Mouse (Mus musculus): ENCODE measurements around the gene Gas7. TPM values are rescaled to one million over a fixed set of nuclear protein-coding genes. Genes with fewer than 3 reads are reported as not detected.

Gas7 gene
- polyA plus RNA-seq, 1 experiment from 2014 or later: 10.2 TPM

- no peak overlapping the region for H3K4me2 ChIP-seq (ENCODE audit: low read length)
Measured at GRCm38 (mm10) chr11:67524731-67525130, 69.5 kb downstream of the Gas7 start.

DNA sequence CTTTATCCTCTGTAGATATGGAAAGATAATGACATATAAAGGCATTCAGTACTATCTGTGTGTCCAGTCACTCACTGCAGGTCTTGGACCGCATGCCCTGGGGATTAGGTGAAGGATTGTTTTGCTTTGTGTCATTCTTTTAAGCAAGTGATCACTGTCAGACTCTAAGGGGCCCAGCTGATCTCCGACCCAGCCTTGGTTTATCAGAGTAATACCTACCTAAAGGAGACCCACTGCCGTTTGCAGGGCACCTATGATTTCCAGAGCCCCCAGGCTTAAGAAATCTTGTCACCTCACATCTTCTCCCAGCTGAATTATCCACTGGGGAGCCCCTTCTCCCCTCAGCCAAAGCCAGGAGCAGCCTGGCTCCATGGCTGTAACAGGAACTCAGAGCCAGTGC is 70.6 kb downstream of the Gas7 start:
- Histone ChIP-seq H3K4me1 (replicated peaks; ENCODE audit: insufficient read depth, low read length) (peaks cover 16% of the 10 kb centered on the region), H3K4me3 (replicated peaks; ENCODE audit: low read depth, low read length) (no peak overlapping the region), H3K27me3 (ENCODE audit: insufficient read depth, low read length) (no peaks in the 10 kb centered on the region), H3K27ac (no peak overlapping the region), H3K9ac (ENCODE audit: low read depth, low read length) (no peak overlapping the region), H3K36me3 (ENCODE audit: insufficient read depth, low read length) (no peaks in the 10 kb centered on the region), H3K4me2 (ENCODE audit: low read length) (no peak overlapping the region), H3K9me3 (replicated peaks; ENCODE audit: low read length) (no peaks in the 10 kb centered on the region)
- 69% methylated on average over 3 of the region's 3 CpGs for WGBS
- ATAC-seq (replicated peaks; ENCODE audit: low FRiP score, low read depth) (no peak), DNase-seq (ENCODE audit: low spot score) (no peak)
- TF ChIP-seq CTCF (IDR thresholded peaks at IDR 0.05; ENCODE audit: low read depth): no peak

More at GRCm38 (mm10) chr11:67524731-67525130, 69.5 kb downstream of the Gas7 start:
- Histone ChIP-seq H3K27me3 (ENCODE audit: insufficient read depth, low read length) (no peaks in the 10 kb centered on the region), H3K9me3 (replicated peaks; ENCODE audit: low read length) (no peaks in the 10 kb centered on the region), H3K9ac (ENCODE audit: low read depth, low read length) (no peak overlapping the region), H3K4me1 (replicated peaks; ENCODE audit: insufficient read depth, low read length) (peaks cover 16% of the 10 kb centered on the region), H3K36me3 (ENCODE audit: insufficient read depth, low read length) (no peaks in the 10 kb centered on the region), H3K4me3 (replicated peaks; ENCODE audit: low read depth, low read length) (no peak overlapping the region), H3K27ac (no peak overlapping the region)
- no peak for TF ChIP-seq CTCF (IDR thresholded peaks at IDR 0.05; ENCODE audit: low read depth)
- WGBS: 55% methylated on average over 2 of the region's 2 CpGs
- DNase-seq (ENCODE audit: low spot score) (no peak), ATAC-seq (replicated peaks; ENCODE audit: low FRiP score, low read depth) (no peak)

- ATAC-seq (replicated peaks; ENCODE audit: low FRiP score, low read depth) (peak; percentile 86), DNase-seq (ENCODE audit: low spot score) (peak; percentile 89)
- no peak overlapping the region for H3K9ac ChIP-seq (ENCODE audit: low read depth, low read length)
- 52% methylated on average over 12 of the region's 12 CpGs for WGBS
- peak; percentile 16; the same call in 1 of the 2 replicates for TF ChIP-seq CTCF (IDR thresholded peaks at IDR 0.05; ENCODE audit: low read depth)
- no peaks in the 10 kb centered on the region for H3K27me3 ChIP-seq (ENCODE audit: insufficient read depth, low read length)
- H3K9me3 ChIP-seq (replicated peaks; ENCODE audit: low read length): no peaks in the 10 kb centered on the region
- no peak overlapping the region for H3K4me3 ChIP-seq (replicated peaks; ENCODE audit: low read depth, low read length)
- H3K36me3 ChIP-seq (ENCODE audit: insufficient read depth, low read length): no peaks in the 10 kb centered on the region
- H3K4me2 ChIP-seq (ENCODE audit: low read length): no peak overlapping the region
- peak overlapping the region; percentile 38 for H3K27ac ChIP-seq
- H3K4me1 ChIP-seq (replicated peaks; ENCODE audit: insufficient read depth, low read length): peaks cover 16% of the 10 kb centered on the region
Measured at GRCm38 (mm10) chr11:67526621-67527545, 71.6 kb downstream of the Gas7 start.

- ATAC-seq (replicated peaks; ENCODE audit: low FRiP score, low read depth) (no peak), DNase-seq (ENCODE audit: low spot score) (no peak)
- WGBS: 59% methylated on average over 2 of the region's 2 CpGs
- no peak for TF ChIP-seq CTCF (IDR thresholded peaks at IDR 0.05; ENCODE audit: low read depth)
- H3K9me3 ChIP-seq (replicated peaks; ENCODE audit: low read length): no peaks in the 10 kb centered on the region
- H3K9ac ChIP-seq (ENCODE audit: low read depth, low read length): no peak overlapping the region
- no peak overlapping the region for H3K4me3 ChIP-seq (replicated peaks; ENCODE audit: low read depth, low read length)
- no peaks in the 10 kb centered on the region for H3K36me3 ChIP-seq (ENCODE audit: insufficient read depth, low read length)
- H3K4me1 ChIP-seq (replicated peaks; ENCODE audit: insufficient read depth, low read length): peaks cover 7% of the 10 kb centered on the region
- no peak overlapping the region for H3K4me2 ChIP-seq (ENCODE audit: low read length)
- no peak overlapping the region for H3K27ac ChIP-seq
- no peaks in the 10 kb centered on the region for H3K27me3 ChIP-seq (ENCODE audit: insufficient read depth, low read length)
Measured at GRCm38 (mm10) chr11:67531286-67531685, 76.0 kb downstream of the Gas7 start.

GRCm38 (mm10) chr11:67531926-67532565 is 76.8 kb downstream of the Gas7 start:
- TF ChIP-seq CTCF (IDR thresholded peaks at IDR 0.05; ENCODE audit: low read depth): no peak
- DNase-seq (ENCODE audit: low spot score) (no peak), ATAC-seq (replicated peaks; ENCODE audit: low FRiP score, low read depth) (no peak)
- no peak overlapping the region for H3K4me3 ChIP-seq (replicated peaks; ENCODE audit: low read depth, low read length)
- H3K9ac ChIP-seq (ENCODE audit: low read depth, low read length): no peak overlapping the region
- no peaks in the 10 kb centered on the region for H3K9me3 ChIP-seq (replicated peaks; ENCODE audit: low read length)
- no peaks in the 10 kb centered on the region for H3K27me3 ChIP-seq (ENCODE audit: insufficient read depth, low read length)
- peaks cover 1% of the 10 kb centered on the region; the same call in 1 of the 2 replicates for H3K4me1 ChIP-seq (replicated peaks; ENCODE audit: insufficient read depth, low read length)
- no peaks in the 10 kb centered on the region for H3K36me3 ChIP-seq (ENCODE audit: insufficient read depth, low read length)
- H3K27ac ChIP-seq: no peak overlapping the region
- H3K4me2 ChIP-seq (ENCODE audit: low read length): no peak overlapping the region
- 50% methylated on average over 6 of the region's 6 CpGs for WGBS

DNA sequence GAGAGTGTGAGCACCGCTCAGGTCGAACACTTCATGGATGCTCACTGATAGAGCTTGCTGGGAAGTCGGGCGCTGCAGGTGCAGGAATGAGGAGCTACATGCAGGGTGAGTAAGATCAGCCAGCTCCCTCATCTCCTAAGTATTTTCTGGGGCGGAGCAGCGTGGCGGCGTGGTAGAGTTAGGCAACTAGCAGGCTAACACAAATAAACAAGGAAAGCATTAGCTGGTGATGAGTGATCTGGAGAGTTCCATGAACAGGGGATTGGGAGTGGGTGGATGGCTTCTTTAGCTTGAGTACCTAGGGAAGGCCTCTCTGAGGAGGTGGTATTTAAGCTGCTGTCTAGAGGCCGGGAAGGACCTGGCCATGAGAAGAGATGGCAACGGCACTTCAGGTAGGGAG is 77.5 kb downstream of the Gas7 start:
- TF ChIP-seq CTCF (IDR thresholded peaks at IDR 0.05; ENCODE audit: low read depth): no peak
- H3K9ac ChIP-seq (ENCODE audit: low read depth, low read length): no peak overlapping the region
- DNase-seq (ENCODE audit: low spot score): no peak
- H3K27me3 ChIP-seq (ENCODE audit: insufficient read depth, low read length): no peaks in the 10 kb centered on the region
- H3K36me3 ChIP-seq (ENCODE audit: insufficient read depth, low read length): no peaks in the 10 kb centered on the region
- H3K4me1 ChIP-seq (replicated peaks; ENCODE audit: insufficient read depth, low read length): no peaks in the 10 kb centered on the region
- no peak overlapping the region for H3K4me3 ChIP-seq (replicated peaks; ENCODE audit: low read depth, low read length)
- H3K4me2 ChIP-seq (ENCODE audit: low read length): no peak overlapping the region
- 72% methylated on average over 10 of the region's 10 CpGs for WGBS
- no peaks in the 10 kb centered on the region for H3K9me3 ChIP-seq (replicated peaks; ENCODE audit: low read length)
- H3K27ac ChIP-seq: no peak overlapping the region
- ATAC-seq (replicated peaks; ENCODE audit: low FRiP score, low read depth): no peak

All from kidney, postnatal 0 days (tissue).